Mouse (Mus musculus) stomach, embryonic 16.5 days (tissue): ENCODE data around the gene Sstr4. TPM values are rescaled to one million over a fixed set of nuclear protein-coding genes. Genes with fewer than 3 reads are reported as not detected.

ENCODE experiments used
- polyA plus RNA-seq: library from polyadenylated mRNA; unstranded; fragments of >200 nt; fragmentation: Nextera tagmentation; extraction: Ambion mirVana; gene quantifications from 2 replicates; pipeline ENCODE4 v1.2.1, GENCODE M21; 2015

Sstr4 gene
- polyA plus RNA-seq, 1 experiment from 2014 or later = 2.7 TPM

Other genes starting within 250 kb of the Sstr4 start
- 33.7 and 37.3 TPM in 2 replicates for gene Thbd, start 12.8 kb downstream of the Sstr4 start, polyA plus RNA-seq
- gene Cd93, start 48.2 kb downstream of the Sstr4 start, polyA plus RNA-seq = 11.6 and 11.7 TPM in 2 replicates